Mouse (Mus musculus): Measurements from ENCODE around the gene Ccnb1ip1. TPM values are rescaled to one million over a fixed set of nuclear protein-coding genes. Genes with fewer than 3 reads are reported as not detected.

Gene Ccnb1ip1
- total RNA-seq, 1 experiment from 2014 or later, result not detected

GRCm38 (mm10) chr14:50784391-50785250 is 22.9 kb downstream of the Ccnb1ip1 start:
- no peak for DNase-seq

- DNase-seq, result no peak
Observed at GRCm38 (mm10) chr14:50782166-50782565, 25.4 kb downstream of the Ccnb1ip1 start.

GRCm38 (mm10) chr14:50771342-50771741 is 36.2 kb downstream of the Ccnb1ip1 start:
- no peak for DNase-seq

- DNase-seq, result peak; percentile 15
Observed at GRCm38 (mm10) chr14:50765736-50766135, 41.8 kb downstream of the Ccnb1ip1 start.

GRCm38 (mm10) chr14:50758416-50759085 is 49.0 kb downstream of the Ccnb1ip1 start:
- no peak for DNase-seq

GRCm38 (mm10) chr14:50744994-50745393 is 62.5 kb downstream of the Ccnb1ip1 start, which contains the start of gene Olfr749:
Gene Olfr749 (minus strand): TSS chr14:50745094.
- no peak for DNase-seq

- no peak for DNase-seq
Observed at GRCm38 (mm10) chr14:50741584-50741983, 65.9 kb downstream of the Ccnb1ip1 start.

GRCm38 (mm10) chr14:50740334-50740733 is 67.2 kb downstream of the Ccnb1ip1 start:
- DNase-seq, result no peak

Other genes with a start within 250 kb of the Ccnb1ip1 start
- not detected in 2 replicates for gene Olfr744, start 192.9 kb downstream of the Ccnb1ip1 start, total RNA-seq (2021)
- gene Olfr745, start 168.3 kb downstream of the Ccnb1ip1 start, total RNA-seq (2021), result not detected in 2 replicates
- gene Olfr746, start 160.6 kb downstream of the Ccnb1ip1 start, total RNA-seq (2021), result not detected in 2 replicates
- not detected in 2 replicates for gene Olfr747, start 114.5 kb downstream of the Ccnb1ip1 start, total RNA-seq (2021)
- not detected in 2 replicates for gene Olfr748, start 100.4 kb downstream of the Ccnb1ip1 start, total RNA-seq (2021)
- not detected in 2 replicates for gene Olfr749, start 62.6 kb downstream of the Ccnb1ip1 start, total RNA-seq (2021)
- 41.0 and 49.9 TPM in 2 replicates for gene Ttc5, start 22.2 kb downstream of the Ccnb1ip1 start, total RNA-seq (2021)
- gene Parp2, start 109 bp upstream of the Ccnb1ip1 start, total RNA-seq (2021), result 36.9 and 37.5 TPM in 2 replicates
- gene Tep1, start 62.8 kb upstream of the Ccnb1ip1 start, total RNA-seq (2021), result 27.1 and 28.2 TPM in 2 replicates
- 0.62 and 2.2 TPM in 2 replicates for gene Klhl33, start 89.8 kb upstream of the Ccnb1ip1 start, total RNA-seq (2021)
- 50.2 and 57.2 TPM in 2 replicates for gene Osgep, start 117.2 kb upstream of the Ccnb1ip1 start, total RNA-seq (2021)
- 81.3 and 86.8 TPM in 2 replicates for gene Apex1, start 117.2 kb upstream of the Ccnb1ip1 start, total RNA-seq (2021)
- 75.5 and 78.7 TPM in 2 replicates for gene Pip4p1, start 123.1 kb upstream of the Ccnb1ip1 start, total RNA-seq (2021)
- 47.6 and 55.1 TPM in 2 replicates for gene Pnp, start 123.3 kb upstream of the Ccnb1ip1 start, total RNA-seq (2021)
- 23.0 and 43.4 TPM in 2 replicates for gene Gm49342, start 136.8 kb upstream of the Ccnb1ip1 start, total RNA-seq (2021)
- 3.6 and 4.1 TPM in 2 replicates for gene Pnp2, start 148.3 kb upstream of the Ccnb1ip1 start, total RNA-seq (2021)
- 0.55 TPM in 1 of 2 replicates, not detected in the other for gene Rnase10, start 200.0 kb upstream of the Ccnb1ip1 start, total RNA-seq (2021)
- gene Rnase9, start 234.1 kb upstream of the Ccnb1ip1 start, total RNA-seq (2021), result not detected in 2 replicates
- gene Rnase11, start 242.4 kb upstream of the Ccnb1ip1 start, total RNA-seq (2021), result not detected in 2 replicates
- not detected in 2 replicates for gene Rnase12, start 249.9 kb upstream of the Ccnb1ip1 start, total RNA-seq (2021)